ENCODE assay signal across 8 mouse cellular contexts in genomic region chr16:52451101-52451785, GRCm38 (mm10). TPM values are rescaled to one million over a fixed set of nuclear protein-coding genes. Genes with fewer than 3 reads are reported as not detected.
A peak's percentile ranks its signal among the peaks of the same experiment; 100 is the strongest.
DNase-seq lines count a peak whose midpoint lies in the region; ATAC-seq lines count a peak whose summit lies in the region.

No protein-coding gene starts in this region.

- no peaks in the 10 kb centered on the region for H3K9me3 ChIP-seq in forebrain, embryonic 14.5 days (replicated peaks; ENCODE audit: control insufficient read depth, low read length)
- no peaks in the 10 kb centered on the region for H3K9me3 ChIP-seq in intestine, embryonic 15.5 days
- no peaks in the 10 kb centered on the region for H3K9me3 ChIP-seq in liver, embryonic 11.5 days (ENCODE audit: control insufficient read depth, low read length)

- peak overlapping the region; percentile 78; the same call in 1 of the 2 replicates for H3K27ac ChIP-seq in forebrain, embryonic 14.5 days (ENCODE audit: low read depth, low read length)
- H3K27ac ChIP-seq in intestine, embryonic 15.5 days, result no peak overlapping the region
- no peak overlapping the region for H3K27ac ChIP-seq in liver, embryonic 11.5 days (ENCODE audit: low read depth, low read length)

- peak overlapping the region; percentile 68 for H3K9ac ChIP-seq in forebrain, embryonic 14.5 days (ENCODE audit: low read length)
- H3K9ac ChIP-seq in intestine, embryonic 15.5 days, result peak overlapping the region; percentile 55
- peak overlapping the region; percentile 56 for H3K9ac ChIP-seq in liver, embryonic 11.5 days (ENCODE audit: low read depth, low read length)

- no peak for ATAC-seq in forebrain, embryonic 14.5 days
- ATAC-seq in intestine, embryonic 15.5 days, result no peak
- no peak for ATAC-seq in liver, embryonic 11.5 days (replicated peaks; ENCODE audit: low FRiP score)

- no peaks in the 10 kb centered on the region for H3K36me3 ChIP-seq in forebrain, embryonic 14.5 days (ENCODE audit: control insufficient read depth, insufficient read depth, low read length)
- no peaks in the 10 kb centered on the region for H3K36me3 ChIP-seq in intestine, embryonic 15.5 days
- no peaks in the 10 kb centered on the region for H3K36me3 ChIP-seq in liver, embryonic 11.5 days (ENCODE audit: control insufficient read depth, insufficient read depth, low read length)

- H3K4me2 ChIP-seq in forebrain, embryonic 14.5 days (ENCODE audit: low read length), result peak overlapping the region; percentile 79
- H3K4me2 ChIP-seq in intestine, embryonic 15.5 days (replicated peaks), result peak overlapping the region; percentile 86
- peak overlapping the region; percentile 83 for H3K4me2 ChIP-seq in liver, embryonic 11.5 days

- H3K27me3 ChIP-seq in forebrain, embryonic 14.5 days (replicated peaks; ENCODE audit: control insufficient read depth, insufficient read depth, low read length), result no peaks in the 10 kb centered on the region
- H3K27me3 ChIP-seq in intestine, embryonic 15.5 days (replicated peaks), result no peaks in the 10 kb centered on the region
- peaks cover 34% of the 10 kb centered on the region for H3K27me3 ChIP-seq in liver, embryonic 11.5 days (replicated peaks; ENCODE audit: control insufficient read depth, insufficient read depth, low read length)

- 1% methylated on average over 15 of the region's 15 CpGs for WGBS in forebrain, embryonic 14.5 days
- WGBS in intestine, embryonic 15.5 days, result 1% methylated on average over 15 of the region's 15 CpGs
- 2% methylated on average over 15 of the region's 15 CpGs for WGBS in liver, embryonic 11.5 days

- peak; percentile 15 for DNase-seq in layer of hippocampus, adult 11-12 months (ENCODE audit: low spot score)
- DNase-seq in layer of hippocampus, adult 8-10 months (ENCODE audit: low spot score in 2 of 2), result no peak
- DNase-seq in brain, adult 2 months (ENCODE audit: low read depth, low spot score), result peak; percentile 53
- peak; percentile 67 for DNase-seq in forebrain, embryonic 14.5 days (ENCODE audit: low spot score)
- no peak for DNase-seq in liver, embryonic 11.5 days (ENCODE audit: low spot score)
- DNase-seq in neural tube, embryonic 10.5 days (ENCODE audit: extremely low spot score, low spot score), result peak; percentile 48
- DNase-seq in natural killer cell, adult 2 months (ENCODE audit: low spot score in 2 of 2), result no peak

- H3K4me3 ChIP-seq in forebrain, embryonic 14.5 days (ENCODE audit: low read depth, low read length), result peak overlapping the region; percentile 57
- peak overlapping the region; percentile 62 for H3K4me3 ChIP-seq in intestine, embryonic 15.5 days (replicated peaks)
- H3K4me3 ChIP-seq in liver, embryonic 11.5 days (ENCODE audit: low read depth, low read length), result peak overlapping the region; percentile 66

- peaks cover 6% of the 10 kb centered on the region for H3K4me1 ChIP-seq in forebrain, embryonic 14.5 days (ENCODE audit: control insufficient read depth, insufficient read depth, low read length)
- peaks cover 6% of the 10 kb centered on the region; the same call in 1 of the 2 replicates for H3K4me1 ChIP-seq in intestine, embryonic 15.5 days (replicated peaks)
- H3K4me1 ChIP-seq in liver, embryonic 11.5 days (replicated peaks; ENCODE audit: control insufficient read depth, insufficient read depth, low read length), result no peaks in the 10 kb centered on the region; the same call in 1 of the 2 replicates

RNA-seq across cellular contexts. Expression of gene Alcam, which starts 2.6 kb away (rescaled TPM):
- total RNA-seq in layer of hippocampus, adult 8-10 months (2022), result 100 to 1,000 TPM; 113 to 136 (median 125) TPM
- 42.9 and 52.8 TPM in 2 replicates for polyA plus RNA-seq in forebrain, embryonic 14.5 days (2014; fragmentation: Nextera tagmentation; extraction: Ambion mirVana)
- 16.9 and 18.2 TPM in 2 replicates for polyA plus RNA-seq in intestine, embryonic 15.5 days (2015; fragmentation: Nextera tagmentation; extraction: Ambion mirVana)
- polyA plus RNA-seq in liver, embryonic 11.5 days (2014; fragmentation: Nextera tagmentation; extraction: Ambion mirVana), result 27.5 and 32.8 TPM in 2 replicates

Comparison
In these comparisons a context has a peak if more than half of its experiments do, and no peak if none do; other contexts are left out.
1. DNase-seq: peak in layer of hippocampus, adult 11-12 months (single experiment), brain, adult 2 months (single experiment), forebrain, embryonic 14.5 days (single experiment) and neural tube, embryonic 10.5 days (single experiment); none in layer of hippocampus, adult 8-10 months (0 of 2), liver, embryonic 11.5 days (single experiment) and natural killer cell, adult 2 months (0 of 2).
2. Peak in every context shown above with its lines, with median percentiles within 50 percentile points of each other: H3K4me2 ChIP-seq, H3K4me3 ChIP-seq and H3K9ac ChIP-seq.